Mouse (Mus musculus): ENCODE data around the gene BC030499. TPM values are rescaled to one million over a fixed set of nuclear protein-coding genes. Genes with fewer than 3 reads are reported as not detected.

Gene BC030499
- total RNA-seq, 2 experiments from 2014 or later, result 0.50 to 0.62 TPM

GRCm38 (mm10) chr11:78344328-78344889 is 53.8 kb downstream of the BC030499 start:
- intact Hi-C loops (cut with DNase I), result no loop called here
- DNase-seq, result no peak

GRCm38 (mm10) chr11:78344890-78345715 is 54.5 kb downstream of the BC030499 start:
- DNase-seq, result peak; percentile 57 to 72
- intact Hi-C loops (cut with DNase I), result loop anchor here (5.0 kb wide), 1 partner anchor 83 kb away; the partner anchor contains the start of gene 2610507B11Rik

GRCm38 (mm10) chr11:78345801-78346200 is 55.2 kb downstream of the BC030499 start:
- DNase-seq, result no peak
- intact Hi-C loops (cut with DNase I), result loop anchor here (5.0 kb wide), 1 partner anchor 84 kb away; the partner anchor contains the start of gene 2610507B11Rik

Other genes starting within 250 kb of the BC030499 start
- 10 to 100 TPM; 26.2 to 28.4 TPM for gene Eral1, start 210.5 kb upstream of the BC030499 start, total RNA-seq (2021)
- 10 to 100 TPM; 11.7 to 12.3 TPM for gene Fam222b, start 196.2 kb upstream of the BC030499 start, total RNA-seq (2021)
- gene Traf4, start 125.3 kb upstream of the BC030499 start, total RNA-seq (2021), result 1 to 10 TPM; 6.1 to 7.0 TPM
- gene Nek8, start 114.2 kb upstream of the BC030499 start, total RNA-seq (2021), result 1 to 10 TPM; 2.2 to 3.4 TPM
- gene Tlcd1, start 114.1 kb upstream of the BC030499 start, total RNA-seq (2021), result 1 to 10 TPM; 6.1 to 7.5 TPM
- 100 to 1,000 TPM; 805 to 853 TPM for gene Rpl23a, start 107.3 kb upstream of the BC030499 start, total RNA-seq (2021)
- 10 to 100 TPM in 1 of 2 experiments, 1 to 10 TPM in 1; 10.0 to 13.2 TPM for gene Rab34, start 102.4 kb upstream of the BC030499 start, total RNA-seq (2021)
- gene Proca1, start 97.4 kb upstream of the BC030499 start, total RNA-seq (2021), result under 1 TPM; 0.50 to 0.70 TPM
- gene Sdf2, start 45.1 kb upstream of the BC030499 start, total RNA-seq (2021), result 10 to 100 TPM; 47.4 to 47.7 TPM
- gene Supt6, start 44.9 kb upstream of the BC030499 start, total RNA-seq (2021), result 10 to 100 TPM; 28.4 to 29.6 TPM
- gene 2610507B11Rik, start 29.1 kb upstream of the BC030499 start, total RNA-seq (2021), result 100 to 1,000 TPM; 187 to 210 TPM
- under 1 TPM; 0.54 to 0.58 TPM for gene Spag5, start 10.7 kb downstream of the BC030499 start, total RNA-seq (2021)
- 1 to 10 TPM in 1 of 2 experiments, under 1 TPM in 1; 0.68 to 1.6 TPM for gene Aldoc, start 32.1 kb downstream of the BC030499 start, total RNA-seq (2021)
- 10 to 100 TPM; 22.7 to 24.1 TPM for gene Pigs, start 37.6 kb downstream of the BC030499 start, total RNA-seq (2021)
- 1 to 10 TPM; 5.3 to 6.2 TPM for gene Unc119, start 52.6 kb downstream of the BC030499 start, total RNA-seq (2021)
- not detected for gene Foxn1, start 95.7 kb downstream of the BC030499 start, total RNA-seq (2021)
- not detected for gene Slc13a2, start 131.4 kb downstream of the BC030499 start, total RNA-seq (2021)
- 1 to 10 TPM; 1.6 to 1.8 TPM for gene Slc46a1, start 174.9 kb downstream of the BC030499 start, total RNA-seq (2021)
- gene Sarm1, start 206.9 kb downstream of the BC030499 start, total RNA-seq (2021), result under 1 TPM; 0.46 to 0.50 TPM
- 10 to 100 TPM; 20.9 to 22.9 TPM for gene Vtn, start 208.2 kb downstream of the BC030499 start, total RNA-seq (2021)
- not detected for gene Sebox, start 212.6 kb downstream of the BC030499 start, total RNA-seq (2021)
- gene Tmem199, start 221.3 kb downstream of the BC030499 start, total RNA-seq (2021), result 10 to 100 TPM in 1 of 2 experiments, 1 to 10 TPM in 1; 9.4 to 10.3 TPM
- 100 to 1,000 TPM; 151 to 156 TPM for gene Poldip2, start 221.4 kb downstream of the BC030499 start, total RNA-seq (2021)
- gene Tnfaip1, start 245.5 kb downstream of the BC030499 start, total RNA-seq (2021), result 10 to 100 TPM; 38.4 to 42.1 TPM
- 10 to 100 TPM; 39.1 to 42.9 TPM for gene Ift20, start 245.5 kb downstream of the BC030499 start, total RNA-seq (2021)

All from heart, postnatal 36 days (tissue).